Mouse (Mus musculus): ENCODE data around the gene Mrps23.

Gene Mrps23

GRCm38 (mm10) chr11:88211824-88212582 is 7.8 kb downstream of the Mrps23 start:
- DNase-seq (ENCODE audit: low spot score): no peak

- no peak for DNase-seq (ENCODE audit: low spot score)
Observed at GRCm38 (mm10) chr11:88213757-88214156, 9.6 kb downstream of the Mrps23 start.

DNA sequence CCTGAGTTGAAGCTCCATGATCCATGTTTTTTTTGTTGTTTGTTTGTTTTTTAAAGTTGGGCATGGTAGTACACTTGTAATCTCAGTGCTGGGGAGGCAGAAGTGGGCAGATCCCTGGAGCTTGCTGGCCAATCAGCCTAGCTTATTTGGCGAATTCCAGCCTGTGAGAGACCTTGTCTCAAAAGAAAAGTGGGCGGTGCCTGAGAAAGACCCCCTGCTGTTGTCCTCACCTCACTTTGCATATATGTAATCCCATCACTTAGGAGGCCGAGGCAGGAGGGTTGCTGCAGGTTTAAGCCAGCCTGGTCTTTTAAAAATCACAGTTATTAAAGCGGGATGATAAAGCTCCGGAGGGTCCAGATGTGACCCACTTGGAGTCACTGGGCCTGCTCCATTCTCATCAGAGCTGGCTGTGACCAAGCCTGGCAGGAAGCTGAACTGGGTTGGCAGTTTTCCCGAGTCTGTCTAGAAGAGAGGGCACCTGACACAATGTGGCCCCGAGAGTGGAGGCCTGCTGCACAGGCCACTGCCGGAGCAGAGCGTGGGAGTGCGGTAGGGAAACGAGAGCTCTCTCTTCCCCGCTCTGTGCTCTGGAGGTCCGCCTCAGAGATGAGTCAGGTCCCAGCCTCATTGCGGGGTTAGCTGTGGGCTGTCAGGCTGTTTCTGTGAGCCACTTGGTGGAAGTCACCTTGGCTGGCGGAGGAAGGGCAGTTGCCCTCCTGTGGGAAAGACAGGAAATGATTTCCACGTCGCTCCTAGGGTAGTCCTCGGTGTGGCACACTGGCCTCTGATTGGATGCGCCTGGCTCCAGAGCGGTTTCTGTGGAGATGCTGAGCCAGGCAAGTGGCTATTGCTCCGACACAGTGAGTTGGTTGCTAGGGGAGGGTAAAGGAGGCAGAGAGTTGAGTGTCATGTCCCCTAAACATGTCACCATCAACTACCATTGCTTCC is 11.0 kb downstream of the Mrps23 start:
- no peak for DNase-seq (ENCODE audit: low spot score)

DNA sequence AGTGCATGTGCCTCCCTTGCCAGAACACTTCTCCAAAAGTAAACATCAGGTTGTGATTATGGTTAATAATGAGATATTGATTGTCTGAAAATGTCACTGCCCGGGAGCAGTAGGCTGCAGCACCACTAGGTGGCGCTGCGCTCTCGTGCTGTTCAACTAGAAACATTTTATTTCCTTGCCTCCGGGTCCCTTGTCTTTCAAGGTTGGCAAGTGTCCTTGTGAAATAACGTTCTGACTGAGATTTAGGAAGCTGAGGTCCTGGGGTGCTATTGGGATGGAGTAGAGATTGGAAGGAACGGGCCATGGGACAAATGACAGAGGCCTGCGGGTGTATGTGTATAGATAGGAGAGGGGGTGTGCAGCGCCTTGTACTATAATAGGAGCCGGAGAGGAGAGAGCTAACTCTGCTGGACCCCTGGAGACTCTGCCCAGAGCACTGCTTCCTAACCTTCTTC is 12.1 kb downstream of the Mrps23 start:
- DNase-seq (ENCODE audit: low spot score): no peak

DNA sequence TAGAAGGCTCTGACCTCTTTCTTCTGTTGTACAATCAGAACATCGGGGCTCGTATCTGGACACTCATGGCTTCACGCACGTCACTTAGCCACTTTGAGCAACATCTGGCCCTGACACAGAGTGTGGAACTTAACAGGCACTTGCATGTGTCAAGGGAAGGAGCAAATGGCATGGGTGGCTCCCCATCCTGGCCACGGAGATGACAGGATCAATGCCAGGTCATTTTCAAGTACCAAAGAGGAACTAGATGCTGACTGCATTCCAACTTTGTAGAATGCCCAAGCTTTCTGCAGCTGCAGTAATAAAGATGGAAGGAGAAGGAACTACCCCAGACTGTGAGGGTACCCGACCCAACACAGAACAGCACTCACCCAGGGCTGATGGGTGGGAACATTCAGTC is 14.0 kb downstream of the Mrps23 start:
- no peak for DNase-seq (ENCODE audit: low spot score)

- no peak for DNase-seq (ENCODE audit: low spot score)
Observed at GRCm38 (mm10) chr11:88218586-88218985, 14.4 kb downstream of the Mrps23 start.

- no peak for DNase-seq (ENCODE audit: low spot score)
Observed at GRCm38 (mm10) chr11:88221929-88222475, 17.8 kb downstream of the Mrps23 start.

- DNase-seq (ENCODE audit: low spot score): no peak
Observed at GRCm38 (mm10) chr11:88227001-88227957, 23.1 kb downstream of the Mrps23 start.

- DNase-seq (ENCODE audit: low spot score): no peak
Observed at GRCm38 (mm10) chr11:88231213-88231790, 27.1 kb downstream of the Mrps23 start.

DNA sequence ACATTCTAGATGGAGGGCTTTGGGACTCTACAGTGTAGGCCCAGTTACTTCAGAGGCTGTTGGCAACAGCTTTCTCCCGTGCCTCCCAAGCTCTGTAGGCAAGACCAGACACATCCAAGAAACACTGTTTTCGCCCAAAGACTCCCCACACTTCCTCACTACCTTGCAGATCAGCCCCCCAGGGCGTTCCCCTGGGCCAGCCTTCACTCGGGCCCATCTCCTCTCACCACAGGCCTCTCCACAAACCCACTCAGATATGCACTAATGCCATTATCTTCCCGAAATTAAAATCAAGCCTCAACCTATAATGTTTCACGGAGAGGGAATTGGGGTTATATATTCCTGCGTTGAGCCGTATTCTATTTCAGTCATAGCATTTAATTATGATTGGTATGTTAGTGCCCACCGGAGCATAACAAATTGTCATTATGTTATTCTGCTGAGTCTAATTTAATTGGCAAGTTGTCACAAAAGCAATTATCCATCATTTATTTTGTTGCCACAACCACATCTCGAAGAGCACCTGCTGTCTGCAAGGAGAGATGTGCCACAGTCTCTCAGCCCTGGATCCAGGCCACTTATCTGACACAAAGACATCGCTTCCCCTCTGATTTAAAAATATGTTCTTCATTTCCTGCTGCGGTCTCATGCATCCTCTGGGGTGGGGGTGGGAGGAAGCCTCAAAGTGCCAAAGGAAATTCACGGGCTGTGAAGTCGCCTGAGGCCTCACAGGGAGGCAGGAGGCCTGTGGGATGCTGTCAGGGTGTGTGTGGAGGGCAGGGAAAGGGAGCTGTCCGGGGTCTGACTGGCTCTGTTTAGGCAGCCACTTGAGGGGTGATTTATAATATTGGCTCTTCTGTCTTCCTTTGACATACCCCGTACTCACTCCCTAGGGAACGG is 29.6 kb downstream of the Mrps23 start:
- no peak for DNase-seq (ENCODE audit: low spot score)

GRCm38 (mm10) chr11:88234789-88235188 is 30.6 kb downstream of the Mrps23 start:
- no peak for DNase-seq (ENCODE audit: low spot score)

DNA sequence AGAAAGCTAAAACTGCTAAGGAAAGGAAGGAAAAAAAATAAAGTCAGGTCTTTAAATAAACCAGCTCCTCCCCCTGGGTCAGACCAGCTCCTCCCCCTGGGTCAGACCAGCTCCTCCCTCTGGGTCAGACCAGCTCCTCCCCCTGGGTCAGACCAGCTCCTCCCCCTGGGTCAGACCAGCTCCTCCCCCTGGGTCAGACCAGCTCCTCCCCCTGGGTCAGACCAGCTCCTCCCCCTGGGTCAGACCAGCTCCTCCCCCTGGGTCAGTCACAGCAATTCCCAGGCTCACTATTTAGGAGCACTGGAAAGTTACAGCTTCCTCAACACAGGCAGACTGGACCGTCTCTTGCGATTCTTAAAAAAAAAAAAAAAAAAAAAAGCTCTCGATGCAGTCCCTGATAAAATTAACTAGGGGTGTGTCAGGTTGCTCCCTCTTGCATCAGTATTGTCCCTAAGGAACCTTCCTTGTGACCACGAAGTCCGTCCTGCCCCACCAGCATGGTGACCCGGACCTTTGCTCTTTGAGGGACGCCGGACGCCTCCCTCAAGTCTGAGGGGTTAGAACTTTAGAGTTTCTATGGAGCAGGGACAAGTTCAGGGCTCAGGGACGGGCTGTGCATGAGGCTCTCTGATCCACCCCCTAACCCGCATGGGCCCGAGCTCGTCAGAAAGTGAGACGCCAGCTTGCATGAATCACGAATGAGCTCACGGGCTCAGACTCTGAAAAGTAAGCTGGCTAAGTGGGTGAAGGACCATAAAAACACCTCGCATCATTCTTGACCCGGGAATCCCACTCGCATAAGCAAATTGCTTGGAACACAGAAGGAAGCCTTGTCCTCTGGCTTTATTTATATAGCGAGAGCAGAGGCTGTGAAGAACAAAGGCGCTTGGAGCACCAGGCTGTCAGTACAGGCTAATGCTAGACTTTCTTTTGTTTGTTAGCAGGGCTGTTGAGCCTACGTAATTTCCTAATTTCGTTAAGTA is 31.3 kb downstream of the Mrps23 start:
- DNase-seq (ENCODE audit: low spot score): no peak

DNA sequence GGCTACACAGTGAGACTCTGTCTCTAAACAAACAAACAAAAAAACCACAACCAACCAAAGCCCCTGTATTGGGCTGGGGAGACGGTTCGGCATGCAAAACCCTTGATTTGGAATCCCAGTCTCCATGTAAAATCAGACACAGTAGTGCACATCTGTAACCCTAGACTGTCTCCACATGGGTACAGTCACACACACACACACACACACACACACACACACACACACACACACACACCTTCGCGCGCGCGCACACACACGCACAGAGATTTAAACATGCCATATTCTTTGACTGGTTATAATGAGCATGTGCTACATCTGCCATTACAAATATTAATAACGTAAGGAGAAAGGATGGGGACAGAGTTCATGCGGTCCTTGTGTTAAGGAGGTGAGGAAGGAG is 36.1 kb downstream of the Mrps23 start:
- DNase-seq (ENCODE audit: low spot score): no peak

DNA sequence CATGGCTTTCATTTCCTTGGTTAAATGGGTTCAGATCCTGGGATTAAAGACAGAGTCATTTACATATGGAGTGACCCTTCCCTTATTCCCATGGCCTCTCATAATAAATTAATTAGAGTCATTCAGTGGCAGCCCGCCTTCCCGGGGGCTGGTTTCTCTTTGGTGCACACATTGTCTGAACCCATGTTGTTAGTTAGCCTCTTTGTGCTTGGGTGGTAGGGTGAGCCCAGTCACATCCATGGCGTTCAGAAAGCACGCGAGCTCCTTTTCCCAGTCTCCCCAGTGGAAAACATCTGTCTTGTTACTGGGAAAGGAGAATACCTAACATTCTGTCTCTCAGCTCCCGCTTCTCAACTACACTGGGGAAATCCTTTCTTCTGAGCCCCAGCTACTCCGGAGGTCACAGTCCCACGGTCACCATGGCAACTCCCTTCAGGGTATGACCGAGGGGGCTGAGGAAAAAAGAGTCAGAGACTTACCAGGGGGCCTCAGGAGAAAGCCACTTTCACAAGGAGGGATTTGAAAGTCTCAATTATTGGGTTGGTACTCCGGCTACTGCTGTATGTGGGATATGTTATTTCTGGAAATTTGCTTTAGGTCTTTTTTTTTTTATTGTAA is 36.7 kb downstream of the Mrps23 start:
- no peak for DNase-seq (ENCODE audit: low spot score)

- DNase-seq (ENCODE audit: low spot score): no peak
Observed at GRCm38 (mm10) chr11:88241468-88242301, 37.5 kb downstream of the Mrps23 start.

- no peak for DNase-seq (ENCODE audit: low spot score)
Observed at GRCm38 (mm10) chr11:88245581-88246170, 41.5 kb downstream of the Mrps23 start.

GRCm38 (mm10) chr11:88248636-88249035 is 44.4 kb downstream of the Mrps23 start:
- no peak for DNase-seq (ENCODE audit: low spot score)

All from urinary bladder, postnatal 10 days (tissue).